Mouse (Mus musculus) kidney, adult 2 months (tissue): ENCODE measurements around the gene Serinc4.

ENCODE experiments used
- CTCF ChIP-seq: fragments of 200-500 bp; conservative IDR thresholded peaks from 2 replicates; pipeline ENCODE4 v1.5.1; 2011; ENCODE audit warnings: low read depth, mild to moderate bottlenecking, control low read depth, low read length, moderate library complexity, mixed read lengths; ENCODE audit not compliant: insufficient read depth, insufficient read length
- POLR2A ChIP-seq: fragments of 200-500 bp; IDR thresholded peaks from one replicate; pipeline ENCODE4 v1.6.1; 2011; ENCODE audit warnings: low read depth, low read length, control low read depth

DNA sequence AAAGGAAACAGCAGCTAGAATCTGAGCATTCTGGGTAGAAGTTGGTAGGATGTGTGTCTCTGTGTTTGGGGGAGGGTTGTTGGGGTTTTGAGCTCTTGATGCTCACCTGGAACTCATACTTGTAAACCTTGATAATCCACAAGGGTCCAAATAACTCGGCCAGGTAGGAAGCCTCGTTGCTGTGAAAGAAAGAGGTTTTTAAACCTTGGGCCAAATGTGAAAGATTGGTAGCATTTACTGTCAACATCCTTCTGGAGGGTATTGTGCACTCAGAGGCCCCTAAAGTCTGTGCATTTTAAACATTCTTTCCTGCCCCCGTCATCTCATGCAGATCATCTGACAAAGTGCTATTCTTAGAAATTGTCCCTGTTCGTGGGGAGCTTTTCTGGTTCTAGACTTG, 3.6 kb downstream of the Serinc4 start, which contains the start of gene Hypk:
- TF ChIP-seq POLR2A (no peak), CTCF (no peak)
